ENCODE assay signal across 8 mouse cellular contexts in the genomic region with DNA sequence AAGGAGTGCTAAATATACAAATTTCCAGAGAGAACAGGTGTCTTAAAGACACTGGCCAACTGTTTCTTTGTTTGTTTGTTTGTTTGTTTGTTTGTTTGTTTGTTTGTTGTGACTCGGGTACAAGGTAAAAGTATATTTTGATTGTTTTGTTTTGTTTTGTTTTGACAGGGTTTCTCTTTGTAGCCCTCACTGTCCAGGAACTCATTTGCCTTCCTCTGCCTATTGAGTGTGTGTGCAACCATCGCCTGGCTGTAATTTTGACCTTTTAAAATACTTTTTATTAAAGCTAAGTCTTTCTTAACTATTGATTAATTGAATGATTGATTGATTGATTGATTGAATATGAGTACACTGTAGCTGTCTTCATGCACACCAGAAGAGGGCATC. TPM values are rescaled to one million over a fixed set of nuclear protein-coding genes. Genes with fewer than 3 reads are reported as not detected.
A peak's percentile ranks its signal among the peaks of the same experiment; 100 is the strongest.
DNase-seq lines count a peak whose midpoint lies in the region; ATAC-seq and TF ChIP-seq lines count a peak whose summit lies in the region.

No protein-coding gene starts in this region.

- no peaks in the 10 kb centered on the region for H3K27me3 ChIP-seq in heart, embryonic 15.5 days
- no peaks in the 10 kb centered on the region for H3K27me3 ChIP-seq in hindbrain, embryonic 16.5 days (replicated peaks; ENCODE audit: control insufficient read depth, insufficient read depth, low read length)
- H3K27me3 ChIP-seq in midbrain, embryonic 13.5 days, result no peaks in the 10 kb centered on the region

- peaks cover 2% of the 10 kb centered on the region; the same call in 1 of the 2 replicates for H3K4me1 ChIP-seq in heart, embryonic 15.5 days (replicated peaks)
- no peaks in the 10 kb centered on the region for H3K4me1 ChIP-seq in cortical plate, adult 2 months (ENCODE audit: control insufficient read depth, insufficient read depth, low read length)
- peaks cover 5% of the 10 kb centered on the region; the same call in 1 of the 2 replicates for H3K4me1 ChIP-seq in hindbrain, embryonic 16.5 days (ENCODE audit: control insufficient read depth, insufficient read depth, low read depth, low read length)
- H3K4me1 ChIP-seq in midbrain, embryonic 13.5 days (replicated peaks), result peaks cover 5% of the 10 kb centered on the region

- no peak for ATAC-seq in heart, embryonic 15.5 days (replicated peaks; ENCODE audit: insufficient number of reproducible peaks, insufficient read depth, low FRiP score, low read depth)
- ATAC-seq in hindbrain, embryonic 16.5 days, result 0 out of 2 replicates have a peak, but pooled peaks have one; percentile 20
- ATAC-seq in midbrain, embryonic 13.5 days, result peak; percentile 35; the same call in 1 of the 2 replicates

- peak overlapping the region; percentile 67 for H3K4me2 ChIP-seq in heart, embryonic 15.5 days
- H3K4me2 ChIP-seq in hindbrain, embryonic 16.5 days (ENCODE audit: low read length), result peak overlapping the region; percentile 70
- peak overlapping the region; percentile 65; the same call in 1 of the 2 replicates for H3K4me2 ChIP-seq in midbrain, embryonic 13.5 days (replicated peaks)

- TF ChIP-seq POLR2A in cortical plate, adult 2 months (IDR thresholded peaks at IDR 0.05; ENCODE audit: extremely low read depth, insufficient read depth, low read length), result no peak

- no peak for TF ChIP-seq CTCF in cortical plate, adult 2 months (IDR thresholded peaks at IDR 0.05; ENCODE audit: extremely low read depth, insufficient read depth, low read length)

- H3K4me3 ChIP-seq in heart, embryonic 15.5 days, result peak overlapping the region; percentile 86
- H3K4me3 ChIP-seq in cortical plate, adult 2 months (ENCODE audit: insufficient read depth, low read length), result peak overlapping the region; percentile 99; the same call in 1 of the 2 replicates
- H3K4me3 ChIP-seq in hindbrain, embryonic 16.5 days (ENCODE audit: low read length), result peak overlapping the region; percentile 74
- H3K4me3 ChIP-seq in midbrain, embryonic 13.5 days (replicated peaks), result peak overlapping the region; percentile 75

- no peaks in the 10 kb centered on the region for H3K9me3 ChIP-seq in heart, embryonic 15.5 days (replicated peaks)
- H3K9me3 ChIP-seq in hindbrain, embryonic 16.5 days (ENCODE audit: control insufficient read depth, low read length), result no peaks in the 10 kb centered on the region
- no peaks in the 10 kb centered on the region for H3K9me3 ChIP-seq in midbrain, embryonic 13.5 days

- H3K27ac ChIP-seq in heart, embryonic 15.5 days, result no peak overlapping the region
- H3K27ac ChIP-seq in cortical plate, adult 2 months (ENCODE audit: insufficient read depth, low read length), result no peak overlapping the region
- H3K27ac ChIP-seq in hindbrain, embryonic 16.5 days (ENCODE audit: low read depth, low read length), result no peak overlapping the region
- no peak overlapping the region for H3K27ac ChIP-seq in midbrain, embryonic 13.5 days

- no peak for DNase-seq in heart, postnatal 14 days
- no peak for DNase-seq in adrenal gland, postnatal 10 days
- DNase-seq in right cerebral cortex, postnatal 36 days (ENCODE audit: low spot score in 2 of 2), result no peak
- DNase-seq in gastrocnemius, adult 18-20 months (ENCODE audit: low spot score), result no peak

- H3K36me3 ChIP-seq in heart, embryonic 15.5 days, result peaks cover 8% of the 10 kb centered on the region; the same call in 1 of the 2 replicates
- no peaks in the 10 kb centered on the region for H3K36me3 ChIP-seq in hindbrain, embryonic 16.5 days (ENCODE audit: control insufficient read depth, insufficient read depth, low read length)
- H3K36me3 ChIP-seq in midbrain, embryonic 13.5 days, result peaks cover 12% of the 10 kb centered on the region

- H3K9ac ChIP-seq in heart, embryonic 15.5 days, result peak overlapping the region; percentile 77
- H3K9ac ChIP-seq in hindbrain, embryonic 16.5 days (ENCODE audit: low read depth, low read length), result no peak overlapping the region
- no peak overlapping the region for H3K9ac ChIP-seq in midbrain, embryonic 13.5 days (replicated peaks)

- 69% methylated on average over 2 of the region's 2 CpGs for WGBS in heart, embryonic 15.5 days
- 66% methylated on average over 2 of the region's 2 CpGs for WGBS in hindbrain, embryonic 16.5 days
- WGBS in midbrain, embryonic 13.5 days, result 65% methylated on average over 2 of the region's 2 CpGs

- intact Hi-C loops in heart, postnatal 14 days (cut with DNase I), result loop anchor here (5.0 kb wide), 1 partner anchor 65 kb away; no protein-coding TSS in a partner anchor

RNA-seq across cellular contexts. Expression of a gene that starts 0.3 kb away (rescaled TPM):
- 4.8 and 7.1 TPM in 2 replicates for polyA plus RNA-seq in heart, embryonic 15.5 days (2015; fragmentation: Nextera tagmentation; extraction: Ambion mirVana)
- total RNA-seq in heart, postnatal 14 days (2021), result 1 to 10 TPM; 6.2 to 6.3 TPM
- 18.0 and 18.2 TPM in 2 replicates for polyA plus RNA-seq in cortical plate, adult 2 months (2012; rRNA removed)
- 7.2 and 8.1 TPM in 2 replicates for polyA plus RNA-seq in hindbrain, embryonic 16.5 days (2015; fragmentation: Nextera tagmentation; extraction: Ambion mirVana)
- 8.2 and 9.6 TPM in 2 replicates for polyA plus RNA-seq in midbrain, embryonic 13.5 days (2015; fragmentation: Nextera tagmentation; extraction: Ambion mirVana)
- 10 to 100 TPM in 1 of 2 experiments, 1 to 10 TPM in 1; 7.9 to 10.6 TPM for total RNA-seq in adrenal gland, postnatal 10 days (2021)
- total RNA-seq in gastrocnemius, adult 18-20 months (2021), result 1 to 10 TPM; 3.6 to 4.4 TPM

RNA-seq across cellular contexts. Expression of a gene that starts 17.1 kb away (rescaled TPM):
- polyA plus RNA-seq in heart, embryonic 15.5 days (2015; fragmentation: Nextera tagmentation; extraction: Ambion mirVana), result 15.2 and 17.2 TPM in 2 replicates
- 10 to 100 TPM; 32.6 to 33.0 TPM for total RNA-seq in heart, postnatal 14 days (2021)
- polyA plus RNA-seq in cortical plate, adult 2 months (2012; rRNA removed), result 57.8 and 64.8 TPM in 2 replicates
- polyA plus RNA-seq in hindbrain, embryonic 16.5 days (2015; fragmentation: Nextera tagmentation; extraction: Ambion mirVana), result 23.5 and 26.5 TPM in 2 replicates
- 20.8 and 22.9 TPM in 2 replicates for polyA plus RNA-seq in midbrain, embryonic 13.5 days (2015; fragmentation: Nextera tagmentation; extraction: Ambion mirVana)
- 10 to 100 TPM; 23.6 to 26.6 TPM for total RNA-seq in adrenal gland, postnatal 10 days (2021)
- 10 to 100 TPM; 45.6 to 54.6 TPM for total RNA-seq in gastrocnemius, adult 18-20 months (2021)

RNA-seq across cellular contexts. Expression of a gene that starts 56.0 kb away (rescaled TPM):
- 65.1 and 85.4 TPM in 2 replicates for polyA plus RNA-seq in heart, embryonic 15.5 days (2015; fragmentation: Nextera tagmentation; extraction: Ambion mirVana)
- total RNA-seq in heart, postnatal 14 days (2021), result 10 to 100 TPM; 42.6 to 49.2 TPM
- 36.8 and 37.4 TPM in 2 replicates for polyA plus RNA-seq in cortical plate, adult 2 months (2012; rRNA removed)
- polyA plus RNA-seq in hindbrain, embryonic 16.5 days (2015; fragmentation: Nextera tagmentation; extraction: Ambion mirVana), result 78.4 and 92.3 TPM in 2 replicates
- polyA plus RNA-seq in midbrain, embryonic 13.5 days (2015; fragmentation: Nextera tagmentation; extraction: Ambion mirVana), result 133 and 134 TPM in 2 replicates
- 10 to 100 TPM; 61.0 to 74.0 TPM for total RNA-seq in adrenal gland, postnatal 10 days (2021)
- 10 to 100 TPM; 13.2 to 16.1 TPM for total RNA-seq in gastrocnemius, adult 18-20 months (2021)

RNA-seq across cellular contexts. Expression of a gene that starts 56.2 kb away (rescaled TPM):
- 53.9 and 60.1 TPM in 2 replicates for polyA plus RNA-seq in heart, embryonic 15.5 days (2015; fragmentation: Nextera tagmentation; extraction: Ambion mirVana)
- total RNA-seq in heart, postnatal 14 days (2021), result 10 to 100 TPM; 63.5 to 67.0 TPM
- 41.8 and 42.9 TPM in 2 replicates for polyA plus RNA-seq in cortical plate, adult 2 months (2012; rRNA removed)
- 74.1 and 77.4 TPM in 2 replicates for polyA plus RNA-seq in hindbrain, embryonic 16.5 days (2015; fragmentation: Nextera tagmentation; extraction: Ambion mirVana)
- 72.6 and 76.2 TPM in 2 replicates for polyA plus RNA-seq in midbrain, embryonic 13.5 days (2015; fragmentation: Nextera tagmentation; extraction: Ambion mirVana)
- 10 to 100 TPM; 75.3 to 89.4 TPM for total RNA-seq in adrenal gland, postnatal 10 days (2021)
- 10 to 100 TPM; 63.7 to 63.8 TPM for total RNA-seq in gastrocnemius, adult 18-20 months (2021)
